Mouse (Mus musculus) heart, adult 2 months (tissue): ENCODE measurements around the gene Usp25.

Source experiments
- CTCF ChIP-seq: fragments of 200-600 bp; IDR thresholded peaks from 2 replicates; pipeline ENCODE4 v1.8.1; 2022; ENCODE audit warnings: antibody characterized with exemption, mild to moderate bottlenecking, moderate library complexity
- EP300 ChIP-seq: fragments of 200-500 bp; IDR thresholded peaks from 2 replicates; pipeline ENCODE4 v1.6.1; 2011; ENCODE audit warnings: low read depth, low read length, control low read depth; ENCODE audit not compliant: insufficient read depth
- POLR2A ChIP-seq: fragments of 200-500 bp; IDR thresholded peaks from 2 replicates; pipeline ENCODE4 v1.6.1; 2011; ENCODE audit warnings: mild to moderate bottlenecking, low read depth, low read length, control low read depth; ENCODE audit not compliant: insufficient read depth

GRCm38 (mm10) chr16:77125908-77126307 is 112.4 kb downstream of the Usp25 start:
- TF ChIP-seq CTCF (peak; percentile 11; the same call in 1 of the 2 replicates), POLR2A (no peak), EP300 (no peak)
